ENCODE assay signal across 27 mouse cellular contexts in genomic region chr13:104983989-104984388, GRCm38 (mm10).
DNase-seq lines count a peak whose midpoint lies in the region; ATAC-seq and TF ChIP-seq lines count a peak whose summit lies in the region.
"Had no signal": no experiment of that assay in that cellular context is flagged by ENCODE, and none has a peak within 500 bp of the region (broad histone marks: within the 10 kb centered on the region; RNA-seq: fewer than 3 reads in every experiment).

No protein-coding gene starts in this region.

- no peak overlapping the region for H3K4me2 ChIP-seq in midbrain, embryonic 11.5 days
- H3K4me2 ChIP-seq in midbrain, embryonic 16.5 days (ENCODE audit: low read length), result no peak overlapping the region
- H3K4me2 ChIP-seq: embryonic facial prominence, embryonic 12.5 days; forebrain, embryonic 13.5 days; forebrain, embryonic 15.5 days had no signal

- no peak overlapping the region for H3K9ac ChIP-seq in midbrain, embryonic 11.5 days (ENCODE audit: low read length)
- no peak overlapping the region for H3K9ac ChIP-seq in midbrain, embryonic 16.5 days (ENCODE audit: low read depth, low read length)
- H3K9ac ChIP-seq: embryonic facial prominence, embryonic 12.5 days; forebrain, embryonic 13.5 days; forebrain, embryonic 15.5 days had no signal

- H3K36me3 ChIP-seq in midbrain, embryonic 11.5 days (ENCODE audit: control insufficient read depth, insufficient read depth, low read length), result no peaks in the 10 kb centered on the region
- 0 out of 2 replicates have a peak, but pooled peaks cover 3% of the 10 kb centered on the region for H3K36me3 ChIP-seq in midbrain, embryonic 16.5 days (ENCODE audit: control insufficient read depth, insufficient read depth, low read length)
- H3K36me3 ChIP-seq: embryonic facial prominence, embryonic 10.5 days; embryonic facial prominence, embryonic 12.5 days; G1E had no signal

- WGBS in midbrain, embryonic 11.5 days, result 83% methylated on average over 5 of the region's 5 CpGs
- 87% methylated on average over 5 of the region's 5 CpGs for WGBS in midbrain, embryonic 16.5 days

- peak overlapping the region; percentile 86 for H3K27ac ChIP-seq in layer of hippocampus, adult 2 months
- no peak overlapping the region for H3K27ac ChIP-seq in midbrain, embryonic 11.5 days (ENCODE audit: low read depth, low read length)
- H3K27ac ChIP-seq in midbrain, embryonic 16.5 days (ENCODE audit: low read length), result no peak overlapping the region
- H3K27ac ChIP-seq: embryonic facial prominence, embryonic 10.5 days; embryonic facial prominence, embryonic 12.5 days; forebrain, embryonic 13.5 days; forebrain, embryonic 15.5 days had no signal

- ATAC-seq in frontal cortex, adult (ENCODE audit: low TSS enrichment), result peak; percentile 29; the same call in 1 of the 2 replicates
- no peak for ATAC-seq in midbrain, embryonic 11.5 days (ENCODE audit: low FRiP score)
- no peak for ATAC-seq in midbrain, embryonic 16.5 days
- ATAC-seq: activated CD4-positive, CD25-positive, alpha-beta regulatory T cell, adult 4 months; CD4-positive, CD25-positive, alpha-beta regulatory T cell, adult 4 months; forebrain, embryonic 13.5 days; forebrain, embryonic 15.5 days; Patski had no signal

- H3K27me3 ChIP-seq in midbrain, embryonic 11.5 days (ENCODE audit: control insufficient read depth, insufficient read depth, low read length), result no peaks in the 10 kb centered on the region
- H3K27me3 ChIP-seq in midbrain, embryonic 16.5 days (ENCODE audit: control insufficient read depth, insufficient read depth, low read depth, low read length), result no peaks in the 10 kb centered on the region
- H3K27me3 ChIP-seq: CH12.LX; embryonic facial prominence, embryonic 12.5 days; forebrain, embryonic 13.5 days; forebrain, embryonic 15.5 days had no signal

- TF ChIP-seq CTCF in layer of hippocampus, adult 2 months (conservative IDR thresholded peaks at IDR 0.05), result no peak

- no peak overlapping the region for H3K4me3 ChIP-seq in layer of hippocampus, adult 2 months
- no peak overlapping the region for H3K4me3 ChIP-seq in midbrain, embryonic 11.5 days (ENCODE audit: low read depth, low read length)
- H3K4me3 ChIP-seq in midbrain, embryonic 16.5 days (ENCODE audit: low read depth, low read length), result no peak overlapping the region
- H3K4me3 ChIP-seq: embryonic facial prominence, embryonic 10.5 days; embryonic facial prominence, embryonic 12.5 days; forebrain, embryonic 13.5 days; forebrain, embryonic 15.5 days had no signal

- no peaks in the 10 kb centered on the region for H3K9me3 ChIP-seq in midbrain, embryonic 11.5 days (ENCODE audit: control insufficient read depth, low read length)
- no peaks in the 10 kb centered on the region; the same call in 1 of the 2 replicates for H3K9me3 ChIP-seq in midbrain, embryonic 16.5 days (replicated peaks; ENCODE audit: control insufficient read depth, low read length, poor library complexity, severe bottlenecking)
- H3K9me3 ChIP-seq: embryonic facial prominence, embryonic 10.5 days; embryonic facial prominence, embryonic 12.5 days; forebrain, embryonic 13.5 days; forebrain, embryonic 15.5 days; G1E had no signal

- DNase-seq in frontal cortex, postnatal 36 days (ENCODE audit: low spot score in 2 of 2), result no peak
- DNase-seq in layer of hippocampus, adult 2 months (ENCODE audit: low spot score in 2 of 2), result no peak
- no peak for DNase-seq in layer of hippocampus, postnatal 36 days
- peak; percentile 47 for DNase-seq in midbrain, embryonic 11.5 days (ENCODE audit: low spot score, missing footprints)
- peak; percentile 67 for DNase-seq in brain, adult 2 months (ENCODE audit: low read depth, low spot score)
- DNase-seq in heart, adult 11 months, result no peak
- DNase-seq: adrenal gland, adult 8-10 months; adrenal gland, postnatal 14 days; adrenal gland, postnatal 36 days; B cell, adult 2 months; cerebellum, adult 11 months; cerebellum, adult 18-20 months; cerebellum, adult 8-10 months; cerebellum, adult 9-11 months; cerebellum, postnatal 14 days; cerebellum, postnatal 36 days had no signal

- H3K4me1 ChIP-seq in midbrain, embryonic 11.5 days (ENCODE audit: control insufficient read depth, insufficient read depth, low read length), result no peaks in the 10 kb centered on the region
- no peaks in the 10 kb centered on the region for H3K4me1 ChIP-seq in midbrain, embryonic 16.5 days (ENCODE audit: control insufficient read depth, insufficient read depth, low read length)
- H3K4me1 ChIP-seq: forebrain, embryonic 13.5 days; forebrain, embryonic 15.5 days had no signal

Comparison
In these comparisons a context has a peak if more than half of its experiments do, and no peak if none do; other contexts are left out.
1. DNase-seq: peak in midbrain, embryonic 11.5 days (single experiment) and brain, adult 2 months (single experiment); none in frontal cortex, postnatal 36 days (0 of 2), layer of hippocampus, adult 2 months (0 of 2), layer of hippocampus, postnatal 36 days (0 of 2) and heart, adult 11 months (single experiment).